Mouse (Mus musculus): ENCODE results near the gene Dusp5. TPM values are rescaled to one million over a fixed set of nuclear protein-coding genes. Genes with fewer than 3 reads are reported as not detected.

Dusp5 gene
- polyA plus RNA-seq, 1 experiment, result 2.0 TPM

DNA sequence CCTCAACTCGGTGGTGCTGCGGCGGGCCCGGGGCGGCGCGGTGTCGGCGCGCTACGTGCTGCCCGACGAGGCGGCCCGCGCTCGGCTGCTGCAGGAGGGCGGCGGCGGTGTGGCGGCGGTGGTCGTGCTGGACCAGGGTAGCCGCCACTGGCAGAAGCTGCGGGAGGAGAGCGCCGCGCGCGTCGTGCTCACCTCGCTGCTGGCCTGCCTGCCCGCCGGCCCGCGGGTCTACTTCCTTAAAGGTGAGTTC is 471 bp downstream of the Dusp5 start:
- no peak overlapping the region for H3K27ac ChIP-seq (ENCODE audit: insufficient read depth, low read depth, low read length)
- no peak for TF ChIP-seq CTCF (conservative IDR thresholded peaks at IDR 0.05; ENCODE audit: insufficient read depth, insufficient read length, low read depth, low read length)
- no peak for TF ChIP-seq POLR2A (IDR thresholded peaks at IDR 0.05; ENCODE audit: low read depth, low read length)
- WGBS, result under 1% methylated on average over 36 of the region's 36 CpGs
- no peaks in the 10 kb centered on the region for H3K27me3 ChIP-seq (replicated peaks; ENCODE audit: control insufficient read depth, insufficient read depth, low read length)
- H3K4me1 ChIP-seq (ENCODE audit: control insufficient read depth, insufficient read depth, low read length), result no peaks in the 10 kb centered on the region
- no peak for DNase-seq
- no peaks in the 10 kb centered on the region for H3K36me3 ChIP-seq (ENCODE audit: control insufficient read depth, insufficient read depth, low read length)
- H3K4me3 ChIP-seq (ENCODE audit: insufficient read depth, low read depth, low read length), result peak overlapping the region; percentile 85

DNA sequence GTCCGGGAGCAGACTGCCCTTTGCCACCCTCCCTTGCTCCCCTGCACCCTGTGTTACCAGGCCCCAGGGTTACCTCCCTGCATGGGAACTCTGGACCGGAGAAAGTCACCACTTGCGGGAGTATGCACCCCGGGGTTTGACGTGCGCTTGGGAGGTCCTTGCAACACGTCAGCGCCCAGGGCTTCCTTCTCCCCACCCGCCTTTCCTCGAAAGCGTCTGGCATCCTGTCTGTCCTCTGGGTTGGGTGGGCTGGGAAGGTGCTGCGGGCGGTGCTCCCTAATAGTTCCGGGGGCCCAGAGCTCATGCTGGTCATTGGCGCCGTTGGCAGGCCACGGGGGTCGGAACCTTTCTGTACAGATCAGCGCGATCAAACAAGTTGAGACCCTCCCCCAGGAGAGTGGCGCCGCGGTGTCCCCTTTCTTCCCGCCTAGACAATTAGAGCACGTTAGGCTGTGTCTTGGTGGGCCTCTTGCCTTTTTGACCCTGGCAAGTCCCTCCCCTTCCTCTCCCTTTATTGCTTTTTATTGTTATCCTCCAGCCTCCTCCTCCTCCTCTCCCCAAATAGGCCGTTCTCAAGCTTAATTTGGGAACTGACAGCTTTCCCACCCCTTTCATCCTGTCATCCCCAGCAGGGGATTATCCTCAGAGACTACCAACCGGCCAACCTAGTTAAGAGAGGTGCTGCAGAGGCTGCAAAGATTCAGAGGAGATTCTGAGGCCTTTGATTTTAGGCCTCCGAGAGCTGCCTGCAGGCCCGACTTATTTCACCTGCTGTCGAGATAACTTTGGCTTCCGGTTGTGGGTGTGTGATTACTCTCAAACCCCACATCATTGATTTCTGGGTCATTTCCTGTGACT is 1.0 kb downstream of the Dusp5 start:
- H3K4me1 ChIP-seq (ENCODE audit: control insufficient read depth, insufficient read depth, low read length), result no peaks in the 10 kb centered on the region
- 28% methylated on average over 31 of the region's 31 CpGs for WGBS
- TF ChIP-seq CTCF (conservative IDR thresholded peaks at IDR 0.05; ENCODE audit: insufficient read depth, insufficient read length, low read depth, low read length) (no peak), POLR2A (IDR thresholded peaks at IDR 0.05; ENCODE audit: low read depth, low read length) (no peak)
- DNase-seq, result peak; percentile 38
- no peaks in the 10 kb centered on the region for H3K36me3 ChIP-seq (ENCODE audit: control insufficient read depth, insufficient read depth, low read length)
- no peak overlapping the region for H3K27ac ChIP-seq (ENCODE audit: insufficient read depth, low read depth, low read length)
- H3K4me3 ChIP-seq (ENCODE audit: insufficient read depth, low read depth, low read length), result peak overlapping the region; percentile 85
- H3K27me3 ChIP-seq (replicated peaks; ENCODE audit: control insufficient read depth, insufficient read depth, low read length), result no peaks in the 10 kb centered on the region

DNA sequence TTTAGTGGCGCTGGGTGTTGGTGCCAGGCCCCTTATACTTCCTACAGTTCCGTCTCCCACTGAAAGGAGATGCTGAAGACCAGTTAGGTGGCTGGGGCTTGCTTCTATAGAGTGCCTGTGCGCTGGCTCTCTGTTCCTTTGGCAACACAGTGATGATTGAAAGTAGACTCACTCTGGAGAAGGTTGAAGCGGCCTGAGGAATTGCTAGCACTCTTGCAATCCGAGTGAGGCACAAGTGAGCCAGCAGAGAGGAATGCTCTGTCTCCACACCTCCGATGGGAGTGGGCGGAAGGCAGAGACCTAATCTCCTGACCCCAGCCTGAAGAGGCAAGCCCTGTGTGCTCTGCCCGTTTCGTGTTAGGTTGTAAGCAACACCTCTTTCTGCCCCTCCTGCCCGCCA is 2.5 kb downstream of the Dusp5 start:
- WGBS, result 89% methylated on average over 10 of the region's 10 CpGs

DNA sequence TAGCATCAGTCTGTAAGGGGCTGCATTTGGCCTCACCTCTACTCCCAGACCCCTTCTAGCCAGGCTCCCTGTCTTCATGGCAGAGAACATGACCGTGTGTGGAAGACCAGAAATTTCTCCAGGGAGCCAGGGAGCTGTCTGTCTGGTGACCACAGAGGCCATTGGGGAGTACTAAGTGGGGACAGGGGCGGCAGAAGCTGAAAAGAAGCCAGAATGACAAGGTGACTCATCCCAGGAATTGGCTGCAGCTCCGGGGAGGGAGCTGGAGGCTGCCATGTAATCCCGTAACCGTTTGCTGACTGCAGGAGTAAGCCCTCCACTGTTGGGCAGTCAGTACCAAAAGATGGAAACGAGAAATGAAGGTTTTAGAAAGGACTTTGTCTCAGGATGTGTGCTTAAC is 3.1 kb downstream of the Dusp5 start:
- WGBS, result 53% methylated on average over 6 of the region's 6 CpGs
- no peaks in the 10 kb centered on the region for H3K4me1 ChIP-seq (ENCODE audit: control insufficient read depth, insufficient read depth, low read length)
- DNase-seq, result no peak
- H3K27me3 ChIP-seq (replicated peaks; ENCODE audit: control insufficient read depth, insufficient read depth, low read length), result no peaks in the 10 kb centered on the region
- H3K4me3 ChIP-seq (ENCODE audit: insufficient read depth, low read depth, low read length), result no peak overlapping the region
- H3K36me3 ChIP-seq (ENCODE audit: control insufficient read depth, insufficient read depth, low read length), result no peaks in the 10 kb centered on the region
- H3K27ac ChIP-seq (ENCODE audit: insufficient read depth, low read depth, low read length), result no peak overlapping the region
- no peak for TF ChIP-seq CTCF (conservative IDR thresholded peaks at IDR 0.05; ENCODE audit: insufficient read depth, insufficient read length, low read depth, low read length)
- no peak for TF ChIP-seq POLR2A (IDR thresholded peaks at IDR 0.05; ENCODE audit: low read depth, low read length)

More for the DNA sequence above, 2.5 kb downstream of the Dusp5 start:
- Histone ChIP-seq H3K4me1 (ENCODE audit: control insufficient read depth, insufficient read depth, low read length) (no peaks in the 10 kb centered on the region), H3K4me3 (ENCODE audit: insufficient read depth, low read depth, low read length) (no peak overlapping the region), H3K27me3 (replicated peaks; ENCODE audit: control insufficient read depth, insufficient read depth, low read length) (no peaks in the 10 kb centered on the region), H3K36me3 (ENCODE audit: control insufficient read depth, insufficient read depth, low read length) (no peaks in the 10 kb centered on the region), H3K27ac (ENCODE audit: insufficient read depth, low read depth, low read length) (no peak overlapping the region)
- no peak for DNase-seq
- no peak for TF ChIP-seq POLR2A (IDR thresholded peaks at IDR 0.05; ENCODE audit: low read depth, low read length)
- no peak for TF ChIP-seq CTCF (conservative IDR thresholded peaks at IDR 0.05; ENCODE audit: insufficient read depth, insufficient read length, low read depth, low read length)

- H3K4me3 ChIP-seq (ENCODE audit: insufficient read depth, low read depth, low read length), result no peak overlapping the region
- DNase-seq, result no peak
- no peaks in the 10 kb centered on the region for H3K36me3 ChIP-seq (ENCODE audit: control insufficient read depth, insufficient read depth, low read length)
- no peaks in the 10 kb centered on the region for H3K4me1 ChIP-seq (ENCODE audit: control insufficient read depth, insufficient read depth, low read length)
- TF ChIP-seq CTCF (conservative IDR thresholded peaks at IDR 0.05; ENCODE audit: insufficient read depth, insufficient read length, low read depth, low read length), result no peak
- no peak for TF ChIP-seq POLR2A (IDR thresholded peaks at IDR 0.05; ENCODE audit: low read depth, low read length)
- no peak overlapping the region for H3K27ac ChIP-seq (ENCODE audit: insufficient read depth, low read depth, low read length)
- no peaks in the 10 kb centered on the region for H3K27me3 ChIP-seq (replicated peaks; ENCODE audit: control insufficient read depth, insufficient read depth, low read length)
- WGBS, result 50% methylated on average over 6 of the region's 6 CpGs
Measured at GRCm38 (mm10) chr19:53532676-53533075, 3.8 kb downstream of the Dusp5 start.

GRCm38 (mm10) chr19:53533236-53533635 is 4.3 kb downstream of the Dusp5 start:
- DNase-seq, result no peak
- Histone ChIP-seq H3K36me3 (ENCODE audit: control insufficient read depth, insufficient read depth, low read length) (no peaks in the 10 kb centered on the region), H3K4me1 (ENCODE audit: control insufficient read depth, insufficient read depth, low read length) (no peaks in the 10 kb centered on the region), H3K4me3 (ENCODE audit: insufficient read depth, low read depth, low read length) (no peak overlapping the region), H3K27me3 (replicated peaks; ENCODE audit: control insufficient read depth, insufficient read depth, low read length) (no peaks in the 10 kb centered on the region), H3K27ac (ENCODE audit: insufficient read depth, low read depth, low read length) (no peak overlapping the region)
- 83% methylated on average over 7 of the region's 7 CpGs for WGBS
- TF ChIP-seq POLR2A (IDR thresholded peaks at IDR 0.05; ENCODE audit: low read depth, low read length), result no peak
- TF ChIP-seq CTCF (conservative IDR thresholded peaks at IDR 0.05; ENCODE audit: insufficient read depth, insufficient read length, low read depth, low read length), result no peak

DNA sequence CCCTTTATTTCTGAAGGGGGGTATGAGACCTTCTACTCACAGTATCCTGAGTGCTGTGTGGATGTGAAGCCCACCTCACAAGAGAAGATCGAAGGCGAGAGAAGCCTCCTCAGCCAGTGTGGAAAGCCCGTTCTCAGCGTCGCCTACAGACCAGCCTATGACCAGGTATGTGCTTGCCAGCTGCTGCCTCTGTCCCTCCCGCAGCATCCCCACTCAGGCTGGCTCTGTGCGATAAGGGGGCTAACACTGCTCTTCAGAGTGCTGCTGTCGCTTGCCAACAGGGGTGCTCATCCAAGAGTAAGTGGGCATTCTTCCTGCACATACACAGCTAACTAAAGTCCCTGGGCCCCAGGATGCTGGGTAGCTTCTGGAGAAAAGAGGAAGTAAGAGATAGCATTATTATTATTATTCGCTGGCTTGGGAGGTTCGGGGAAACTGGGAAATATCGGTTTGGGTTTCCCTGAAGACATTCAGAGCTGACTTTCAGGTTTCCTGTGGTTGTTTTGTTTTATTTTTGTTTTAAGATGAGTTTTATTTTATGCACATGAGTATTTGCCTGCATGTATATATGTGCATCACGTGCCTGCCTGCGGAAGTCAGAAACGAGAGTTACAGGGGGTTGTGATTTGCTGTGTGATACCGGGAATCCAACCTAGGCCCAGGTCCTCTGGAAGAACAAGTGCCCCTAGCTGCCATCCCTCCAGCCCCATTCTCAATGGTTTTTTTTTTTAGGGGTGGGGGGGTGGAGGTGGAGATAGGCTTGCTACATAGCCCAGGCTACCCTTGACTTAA is 5.1 kb downstream of the Dusp5 start:
- no peaks in the 10 kb centered on the region for H3K36me3 ChIP-seq (ENCODE audit: control insufficient read depth, insufficient read depth, low read length)
- 94% methylated on average over 15 of the region's 15 CpGs for WGBS
- no peak overlapping the region for H3K4me3 ChIP-seq (ENCODE audit: insufficient read depth, low read depth, low read length)
- no peak for DNase-seq
- H3K27me3 ChIP-seq (replicated peaks; ENCODE audit: control insufficient read depth, insufficient read depth, low read length), result no peaks in the 10 kb centered on the region
- TF ChIP-seq POLR2A (IDR thresholded peaks at IDR 0.05; ENCODE audit: low read depth, low read length) (no peak), CTCF (conservative IDR thresholded peaks at IDR 0.05; ENCODE audit: insufficient read depth, insufficient read length, low read depth, low read length) (no peak)
- no peaks in the 10 kb centered on the region for H3K4me1 ChIP-seq (ENCODE audit: control insufficient read depth, insufficient read depth, low read length)
- H3K27ac ChIP-seq (ENCODE audit: insufficient read depth, low read depth, low read length), result no peak overlapping the region
